Mouse (Mus musculus) G1E-ER4 (cell line): ENCODE results near the gene Fkbp5. TPM values are rescaled to one million over a fixed set of nuclear protein-coding genes. Genes with fewer than 3 reads are reported as not detected.

Source experiments
- GATA1 ChIP-seq: IDR thresholded peaks from one replicate; pipeline ENCODE4 v1.8.0; 2012; ENCODE audit warnings: low read length, inconsistent platforms
- polyA plus RNA-seq: library from polyadenylated mRNA; stranded (reverse); fragments of >175 nt; gene quantifications from 2 replicates; pipeline ENCODE4 v1.2.3, GENCODE M21; 2012

The Fkbp5 gene
- polyA plus RNA-seq, 1 experiment, result 19.5 TPM

DNA sequence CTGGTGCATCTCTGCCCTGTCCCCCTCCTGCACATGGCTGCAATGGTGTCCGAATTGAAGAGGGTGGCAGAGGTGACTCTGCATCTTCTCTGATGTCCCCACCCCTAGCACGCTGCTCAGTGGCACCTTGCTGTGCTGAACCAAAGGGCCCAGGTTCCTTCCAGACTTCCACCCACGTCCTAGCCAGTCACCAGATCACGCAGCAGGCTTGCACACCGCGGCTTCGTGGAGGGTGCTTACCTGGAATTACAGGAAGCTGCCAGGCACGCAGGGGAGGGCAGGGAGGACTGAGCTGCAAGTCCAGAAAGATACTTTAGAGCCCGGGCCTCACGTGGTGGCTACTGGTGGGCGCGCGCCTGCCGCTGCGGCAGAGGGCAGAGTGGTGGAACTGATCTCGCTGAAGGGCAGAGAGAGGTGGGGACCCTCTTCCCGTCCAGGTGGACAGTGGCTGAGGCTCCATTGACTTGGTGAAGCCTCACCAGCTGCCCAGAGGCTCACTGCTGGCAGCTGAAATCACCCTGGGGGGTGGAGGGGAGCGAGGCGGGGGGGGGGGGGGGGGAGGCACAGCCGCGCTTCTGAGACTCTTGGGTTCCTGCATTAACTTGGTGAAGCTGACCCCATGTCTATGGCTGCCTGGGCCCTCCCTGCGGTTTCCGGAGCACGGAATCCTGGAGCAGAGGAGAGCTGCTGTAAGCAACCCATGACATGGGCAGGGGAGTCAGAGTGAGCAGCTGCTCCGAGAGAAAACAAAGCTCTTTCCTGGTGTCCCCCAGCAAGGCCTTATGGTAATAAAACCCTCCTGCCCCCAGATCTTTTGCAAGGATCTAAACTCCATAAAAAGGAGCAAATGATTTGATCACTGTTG is 125.5 kb downstream of the Fkbp5 start:
- TF ChIP-seq GATA1, result no peak

DNA sequence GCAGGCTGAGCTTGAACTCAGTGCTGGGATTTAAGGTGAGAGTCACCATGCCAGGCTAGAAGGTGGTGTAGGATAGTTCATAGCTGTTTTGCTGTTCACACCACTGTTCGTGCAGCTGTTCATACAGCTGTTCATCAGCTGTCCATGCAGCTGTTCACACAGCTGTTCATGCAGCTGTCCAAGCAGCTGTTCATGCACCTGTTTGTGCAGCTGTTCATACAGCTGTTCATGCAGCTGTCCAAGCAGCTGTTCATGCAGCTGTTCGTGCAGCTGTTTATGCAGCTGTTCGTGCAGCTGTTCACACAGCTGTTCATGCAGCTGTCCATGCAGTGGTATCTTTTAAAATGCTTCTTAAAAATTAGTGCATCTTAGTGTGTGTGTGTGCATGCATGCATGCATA is 128.8 kb downstream of the Fkbp5 start:
- TF ChIP-seq GATA1, result no peak

DNA sequence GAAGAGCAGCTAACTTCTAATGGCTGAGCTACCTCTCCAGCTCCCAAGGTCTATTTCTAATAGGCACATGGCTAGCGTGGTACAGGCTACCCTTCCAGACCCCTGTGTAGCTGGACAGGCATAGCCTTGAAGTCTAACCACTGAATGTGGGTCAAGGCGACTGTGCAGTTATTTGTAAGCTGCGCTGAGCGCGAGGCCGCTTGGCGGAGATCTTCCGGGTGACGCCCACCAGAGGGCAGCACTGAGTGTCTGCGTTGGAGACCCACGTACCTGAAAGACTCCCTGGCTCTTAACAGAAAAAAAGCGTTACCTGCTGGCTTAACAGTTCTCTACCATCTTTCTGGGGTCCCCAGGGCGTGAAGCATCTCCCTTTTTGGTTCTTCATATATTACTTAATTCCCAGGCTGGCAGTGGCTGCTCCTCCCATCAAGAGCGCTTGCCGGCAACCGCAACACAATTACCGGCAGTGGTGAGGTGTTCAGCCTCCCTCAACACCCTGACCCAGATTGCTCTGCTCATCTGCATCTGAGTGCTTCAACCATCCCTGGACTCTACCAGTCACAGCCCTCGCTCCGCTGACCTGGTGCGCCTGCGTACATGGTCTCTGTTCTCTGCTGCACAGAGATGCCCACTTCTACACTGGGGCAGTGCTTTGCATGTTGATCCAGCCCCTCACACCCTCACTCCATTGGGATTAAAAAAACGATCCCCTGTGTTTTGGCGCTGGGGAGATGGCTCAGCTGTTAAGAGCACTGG is 131.0 kb downstream of the Fkbp5 start:
- no peak for TF ChIP-seq GATA1

DNA sequence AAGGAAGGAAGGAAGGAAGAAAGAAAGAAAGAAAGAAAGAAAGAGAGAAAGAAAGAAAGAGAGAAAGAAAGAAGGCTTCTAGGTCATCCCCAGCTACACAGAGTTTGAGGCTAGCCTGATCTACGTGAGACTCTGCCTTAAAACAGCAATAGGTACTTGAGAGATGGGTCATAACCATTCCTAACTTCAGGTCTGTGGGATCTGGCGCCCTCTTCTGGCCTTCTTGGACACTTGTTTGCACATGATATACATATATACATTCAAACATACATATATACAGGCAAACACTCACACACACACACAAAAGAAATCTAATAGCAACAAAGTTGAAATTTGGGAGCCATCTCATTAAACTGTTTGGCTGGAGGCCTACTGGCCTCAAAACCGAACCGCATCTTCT is 133.0 kb downstream of the Fkbp5 start:
- TF ChIP-seq GATA1, result no peak

DNA sequence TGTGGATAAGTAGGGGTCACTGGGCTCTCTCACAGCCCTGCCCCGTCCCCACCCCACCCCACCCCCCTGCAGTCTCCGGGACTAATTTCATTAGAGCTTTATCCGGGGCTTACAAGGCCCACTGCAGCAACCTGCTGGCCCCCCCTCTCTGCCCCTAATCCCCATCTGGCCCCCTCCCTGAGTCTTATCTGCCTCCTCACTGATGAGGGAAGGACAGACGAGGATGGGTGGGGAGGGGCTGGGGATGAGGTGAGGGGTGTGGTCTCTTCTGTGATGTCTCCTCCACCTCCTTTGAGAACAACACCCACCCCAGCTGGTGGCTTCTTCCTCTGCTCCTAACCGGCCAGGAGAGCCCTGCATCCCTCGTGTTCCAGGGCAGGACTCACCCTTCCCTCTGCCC is 137.1 kb downstream of the Fkbp5 start:
- TF ChIP-seq GATA1, result no peak

DNA sequence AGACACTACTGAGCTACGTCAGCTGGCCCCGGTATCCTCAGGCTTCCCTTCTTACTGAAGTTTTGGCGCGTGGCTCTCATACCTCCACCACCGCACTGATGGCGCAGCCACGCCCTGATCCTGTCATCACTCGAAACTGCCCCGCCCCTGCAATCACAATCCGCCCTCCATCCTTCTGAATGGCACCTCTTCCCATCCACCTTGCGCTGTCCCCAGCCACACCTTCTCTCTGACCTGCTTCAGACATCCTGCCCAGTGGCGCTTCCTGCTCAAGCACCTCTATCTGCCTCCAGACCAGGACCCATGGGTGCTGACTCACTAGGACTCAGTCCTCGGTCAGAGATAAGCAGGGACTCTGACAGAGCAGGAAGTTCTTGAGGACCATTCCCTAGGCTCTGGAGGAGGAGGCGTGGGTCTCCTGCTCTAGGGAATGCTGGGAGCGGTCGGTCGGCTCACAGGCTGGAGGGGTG is 141.7 kb downstream of the Fkbp5 start:
- no peak for TF ChIP-seq GATA1

DNA sequence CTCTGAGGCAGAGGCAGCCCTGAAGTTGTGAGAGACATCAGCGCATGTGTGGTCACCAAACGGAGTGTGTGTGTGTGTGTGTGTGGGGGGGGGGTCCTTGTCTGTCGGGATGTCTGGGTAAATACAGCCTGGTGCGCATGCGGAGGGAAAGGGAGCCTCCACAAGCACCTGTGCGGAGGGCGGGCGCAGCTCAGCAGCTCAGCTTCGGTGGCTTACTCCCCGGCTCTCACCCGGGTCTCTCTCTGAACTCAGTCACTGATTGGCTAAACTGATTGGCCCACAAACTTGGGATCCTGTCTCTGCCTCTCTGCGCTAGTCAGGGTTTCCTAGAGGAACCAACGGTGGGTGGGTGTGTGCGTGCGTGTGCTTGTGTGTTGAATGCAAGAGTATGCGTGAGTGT is 142.8 kb downstream of the Fkbp5 start:
- no peak for TF ChIP-seq GATA1

DNA sequence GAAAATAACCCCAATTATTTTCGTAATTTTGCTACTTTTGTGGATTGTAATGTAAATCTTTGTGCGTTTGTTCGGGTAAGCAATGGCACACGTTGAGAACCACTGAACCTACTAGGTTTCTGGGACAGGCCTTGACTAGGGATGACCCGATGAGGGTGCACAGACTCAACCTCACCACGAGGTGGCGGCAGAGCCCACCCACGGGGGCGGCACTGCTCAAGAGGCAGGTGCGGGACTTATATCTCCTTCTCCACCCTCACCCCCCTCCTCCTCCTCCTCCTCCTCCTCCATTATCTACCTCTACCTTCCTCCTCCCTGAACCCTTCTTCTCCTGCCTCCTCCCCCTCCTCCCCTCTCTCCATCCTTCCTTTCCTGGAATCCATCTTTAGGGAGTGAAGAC is 143.5 kb downstream of the Fkbp5 start:
- no peak for TF ChIP-seq GATA1

DNA sequence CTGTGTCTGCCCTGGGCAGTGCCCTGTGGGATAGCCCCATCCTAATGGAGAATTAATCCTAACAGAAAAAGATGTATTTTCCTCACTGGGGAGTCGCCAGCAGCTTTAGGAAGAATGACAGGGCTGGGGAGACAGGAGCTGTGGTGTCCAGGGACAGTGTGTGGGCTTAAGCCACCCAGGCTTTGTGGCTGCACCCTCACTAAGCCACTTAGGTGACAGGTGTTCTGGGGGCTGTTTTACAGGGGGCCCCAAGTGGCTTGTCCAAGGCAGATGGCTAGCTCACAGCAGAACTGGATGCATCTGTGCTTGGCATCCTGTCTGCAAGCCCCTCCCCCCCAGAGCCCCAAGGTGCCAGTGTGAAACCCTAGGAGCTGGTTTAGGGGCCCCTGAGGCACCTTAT is 145.4 kb downstream of the Fkbp5 start:
- no peak for TF ChIP-seq GATA1

DNA sequence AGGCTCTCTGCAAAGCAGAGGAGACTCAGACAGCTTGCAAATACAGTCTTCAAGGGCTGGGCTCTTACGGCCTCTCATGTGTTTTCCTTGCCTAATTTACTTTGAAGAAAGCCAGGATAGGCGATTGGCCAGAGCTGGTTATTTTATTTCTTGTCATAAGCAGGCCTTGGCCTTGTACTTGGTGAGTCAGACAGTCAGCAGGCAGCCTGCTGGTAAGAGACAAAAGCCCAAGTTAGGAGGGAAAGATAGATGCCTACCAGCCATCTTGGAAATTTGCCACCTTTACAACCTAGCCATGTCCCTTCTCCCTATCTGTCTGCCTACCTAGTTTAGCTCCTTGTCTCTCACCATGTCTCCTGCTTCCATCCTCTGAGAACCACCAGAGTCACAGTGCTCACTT is 146.0 kb downstream of the Fkbp5 start:
- TF ChIP-seq GATA1, result no peak

DNA sequence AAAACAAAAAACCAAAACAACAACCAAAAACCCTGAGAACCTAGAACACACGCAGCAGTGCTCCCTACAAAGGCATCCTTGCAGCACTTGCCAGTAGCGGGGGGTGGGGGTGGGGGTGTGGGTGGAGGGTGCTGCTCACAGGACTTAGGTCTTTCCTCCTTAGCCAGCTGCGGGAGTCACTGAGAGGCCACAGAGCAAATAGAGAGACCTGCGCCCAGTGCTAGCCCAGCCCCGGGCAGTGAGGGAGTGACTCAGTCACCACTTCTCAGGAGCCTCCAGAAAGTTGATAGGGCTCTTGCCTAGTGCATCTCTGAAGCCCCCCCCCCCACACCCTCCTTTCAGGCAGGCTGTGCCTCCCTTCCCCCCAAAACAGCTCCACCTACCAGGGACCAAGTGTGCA is 148.3 kb downstream of the Fkbp5 start:
- no peak for TF ChIP-seq GATA1

DNA sequence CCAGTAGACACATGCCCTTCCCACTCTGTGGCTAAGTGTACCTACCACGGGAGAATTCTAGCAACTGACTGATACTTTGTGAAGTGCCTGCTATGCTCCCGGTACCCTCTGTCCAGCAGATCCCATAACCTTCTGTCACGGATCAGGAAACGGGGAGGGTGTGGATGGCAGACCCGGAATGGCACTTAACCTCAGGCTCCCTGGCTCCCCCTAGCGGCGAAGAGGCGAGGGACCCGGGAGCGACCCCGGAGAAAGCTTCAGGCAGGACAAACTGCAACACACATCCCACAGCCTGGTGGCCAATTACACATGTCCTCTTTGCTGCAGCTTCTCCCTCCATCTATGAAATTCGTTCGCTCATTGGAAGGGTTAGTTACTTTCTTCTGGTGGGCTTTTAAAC is 148.9 kb downstream of the Fkbp5 start:
- TF ChIP-seq GATA1, result no peak

DNA sequence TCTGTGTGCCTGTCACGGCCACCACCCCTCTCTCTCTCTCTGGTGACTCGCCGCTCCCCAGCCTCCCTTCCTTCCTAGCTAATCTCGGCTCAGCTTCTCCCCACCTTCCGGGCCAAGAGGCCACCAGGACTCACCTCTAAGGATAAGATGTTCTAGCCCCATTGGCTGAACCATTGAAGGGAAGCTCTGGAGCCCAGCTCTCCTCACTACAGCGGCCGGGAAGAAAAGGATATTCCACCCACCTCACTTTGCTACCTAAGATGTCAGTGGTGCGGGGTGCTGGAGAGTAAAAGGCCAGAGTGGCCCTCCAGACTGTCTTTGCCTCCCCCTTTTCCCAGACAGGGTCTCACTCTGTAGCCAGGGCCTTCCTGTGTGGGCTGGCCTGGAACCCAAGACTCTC is 152.2 kb downstream of the Fkbp5 start, which contains the start of gene Tulp1:
Tulp1 (minus strand) TSS at position 101 of the 400 bp plus-strand sequence.
- TF ChIP-seq GATA1, result no peak

DNA sequence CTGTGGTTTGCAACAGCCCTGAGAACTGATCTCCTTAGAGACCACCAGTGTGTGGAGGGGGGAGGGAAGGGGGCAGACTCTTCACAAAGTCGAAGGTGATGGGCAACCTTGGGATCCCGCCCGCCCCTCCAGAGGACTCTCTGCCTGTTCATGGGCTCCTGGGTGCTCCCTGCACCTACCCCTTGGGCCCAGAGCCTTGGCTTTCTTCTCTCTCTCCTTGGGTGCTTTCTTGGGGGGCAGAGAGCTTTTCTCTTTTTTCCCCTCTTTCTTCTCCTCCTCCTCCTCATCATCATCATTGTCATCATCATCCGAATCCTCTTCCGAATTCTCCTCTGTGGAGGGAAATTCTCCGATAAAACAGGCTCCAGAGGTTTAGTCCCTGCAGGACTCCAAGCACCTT is 153.8 kb downstream of the Fkbp5 start:
- TF ChIP-seq GATA1, result no peak

DNA sequence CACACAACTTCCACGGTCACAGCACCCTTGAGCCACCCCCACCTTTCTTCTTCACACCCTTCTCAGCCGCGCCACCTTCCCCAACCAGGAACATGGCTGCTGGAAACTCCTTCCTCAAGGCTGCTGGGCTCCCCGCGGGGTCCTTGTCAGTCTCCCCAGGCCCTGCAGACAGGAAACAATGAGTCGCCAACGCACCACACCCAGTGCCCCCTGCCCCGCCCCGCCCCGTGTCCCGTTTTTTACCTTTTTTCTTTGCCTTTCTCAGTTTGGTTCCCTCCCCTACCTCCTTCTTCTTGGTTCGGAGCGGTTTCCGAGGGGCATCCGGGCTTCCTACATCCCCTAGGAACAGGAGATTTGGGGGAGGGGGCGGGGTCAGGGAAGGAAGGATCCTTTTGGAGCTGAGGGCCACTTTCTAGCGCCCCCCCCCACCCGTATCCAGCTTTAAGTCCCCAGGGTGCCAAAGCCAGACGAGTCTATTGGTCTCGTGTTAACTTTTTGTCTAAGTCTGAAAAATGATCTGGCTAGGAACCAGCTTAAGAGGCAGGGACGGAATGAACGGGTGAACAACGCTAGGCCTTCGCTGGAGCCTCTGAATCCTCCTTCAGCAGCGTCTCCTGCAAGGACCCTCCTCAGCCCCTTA is 154.6 kb downstream of the Fkbp5 start:
- no peak for TF ChIP-seq GATA1
